Mouse (Mus musculus) testis, adult 2 months (tissue): ENCODE measurements at regions not wholly inside any gene's neighbourhood (a gene's known extent, or its start where the extent isn't known, plus 50 kb on each side); places are given as distances from the start of the nearest gene placed in this dataset.

Source experiments
- CTCF ChIP-seq: fragments of 200-500 bp; IDR thresholded peaks from 2 replicates; pipeline ENCODE4 v1.5.1; 2012; ENCODE audit warnings: low read depth, mild to moderate bottlenecking, inconsistent platforms, low read length, moderate library complexity; ENCODE audit not compliant: control insufficient read depth, insufficient read depth, insufficient replicate concordance
- POLR2A ChIP-seq: fragments of 200-500 bp; IDR thresholded peaks from 2 replicates; pipeline ENCODE4 v1.6.1; 2012; ENCODE audit warnings: low read depth, mild to moderate bottlenecking, inconsistent platforms, low read length, moderate library complexity; ENCODE audit not compliant: control insufficient read depth

- TF ChIP-seq POLR2A (no peak), CTCF (no peak)
Observed at GRCm38 (mm10) chr1:71767705-71768104, 114.7 kb upstream of the Fn1 start.
